Mouse (Mus musculus): ENCODE results near the gene Pml. TPM values are rescaled to one million over a fixed set of nuclear protein-coding genes. Genes with fewer than 3 reads are reported as not detected.

The Pml gene
- polyA plus RNA-seq, 1 experiment from 2014 or later: 7.1 TPM

DNA sequence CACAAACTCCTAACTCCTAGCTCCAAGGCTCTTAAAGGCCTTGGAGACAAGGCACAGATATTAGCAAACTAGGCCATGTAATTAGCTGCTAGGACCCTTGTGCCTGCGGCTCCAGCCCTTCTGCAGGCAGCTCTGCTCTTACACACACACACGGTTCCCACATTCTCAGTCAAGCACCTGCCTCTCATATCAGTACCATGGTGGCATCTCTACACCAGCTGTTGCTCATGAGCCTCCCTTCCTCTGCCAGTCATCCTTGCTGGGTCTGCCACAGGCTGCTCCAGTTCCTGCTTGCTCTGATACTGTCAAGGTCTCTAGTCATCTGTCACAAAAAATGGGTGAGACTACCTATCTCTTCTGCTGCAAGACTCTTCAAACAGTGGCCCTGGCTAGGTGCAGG is 25.2 kb downstream of the Pml start:
- Histone ChIP-seq H3K4me1 (no peaks in the 10 kb centered on the region), H3K36me3 (ENCODE audit: poor library complexity, severe bottlenecking) (peaks cover 31% of the 10 kb centered on the region)
- 93% methylated on average over 2 of the region's 2 CpGs for WGBS

DNA sequence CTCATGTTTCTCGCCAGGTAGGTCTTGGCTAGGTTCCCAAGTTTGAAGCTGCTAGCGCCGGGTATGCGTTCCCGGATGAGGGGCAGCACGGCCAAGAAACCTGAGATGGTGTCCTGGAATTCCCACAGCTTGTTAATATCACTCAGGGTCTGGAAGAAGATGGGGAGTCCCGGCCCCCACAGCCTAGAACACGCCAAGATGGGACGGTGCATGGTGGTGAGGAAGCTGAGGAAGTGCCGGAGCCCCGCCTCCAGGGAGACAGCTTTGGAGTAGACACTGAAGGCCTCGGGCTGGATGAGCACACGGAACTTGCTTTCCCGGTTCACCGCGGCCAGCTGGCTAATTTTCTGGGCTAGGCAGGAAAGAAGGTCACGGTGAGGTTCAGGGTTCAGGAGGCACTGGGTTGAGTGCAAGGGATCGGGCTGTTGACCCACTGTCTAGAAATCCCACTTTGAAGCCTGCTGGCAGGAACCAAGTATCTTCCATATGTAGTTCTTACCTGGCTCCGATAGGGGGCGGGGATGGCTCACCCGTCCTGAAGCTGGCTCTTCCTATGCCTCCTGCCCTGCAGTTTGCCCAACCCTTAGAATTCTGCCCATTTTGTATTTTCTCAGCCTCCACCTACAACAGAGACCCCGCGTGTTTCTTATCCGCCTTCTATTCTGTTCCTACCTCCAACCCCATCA is 29.2 kb downstream of the Pml start:
- no peak overlapping the region for H3K9ac ChIP-seq
- peaks cover 9% of the 10 kb centered on the region for H3K4me1 ChIP-seq
- H3K9me3 ChIP-seq (replicated peaks): no peaks in the 10 kb centered on the region
- H3K4me3 ChIP-seq: no peak overlapping the region
- ATAC-seq: no peak
- H3K27ac ChIP-seq: no peak overlapping the region
- no peaks in the 10 kb centered on the region for H3K27me3 ChIP-seq
- WGBS: 70% methylated on average over 24 of the region's 24 CpGs
- no peak overlapping the region for H3K4me2 ChIP-seq
- peaks cover 10% of the 10 kb centered on the region for H3K36me3 ChIP-seq (ENCODE audit: poor library complexity, severe bottlenecking)

More for the DNA sequence above, 25.2 kb downstream of the Pml start:
- no peak overlapping the region for H3K9ac ChIP-seq
- H3K9me3 ChIP-seq (replicated peaks): no peaks in the 10 kb centered on the region
- no peaks in the 10 kb centered on the region for H3K27me3 ChIP-seq
- no peak for ATAC-seq
- H3K4me2 ChIP-seq: no peak overlapping the region
- H3K27ac ChIP-seq: no peak overlapping the region
- no peak overlapping the region for H3K4me3 ChIP-seq

DNA sequence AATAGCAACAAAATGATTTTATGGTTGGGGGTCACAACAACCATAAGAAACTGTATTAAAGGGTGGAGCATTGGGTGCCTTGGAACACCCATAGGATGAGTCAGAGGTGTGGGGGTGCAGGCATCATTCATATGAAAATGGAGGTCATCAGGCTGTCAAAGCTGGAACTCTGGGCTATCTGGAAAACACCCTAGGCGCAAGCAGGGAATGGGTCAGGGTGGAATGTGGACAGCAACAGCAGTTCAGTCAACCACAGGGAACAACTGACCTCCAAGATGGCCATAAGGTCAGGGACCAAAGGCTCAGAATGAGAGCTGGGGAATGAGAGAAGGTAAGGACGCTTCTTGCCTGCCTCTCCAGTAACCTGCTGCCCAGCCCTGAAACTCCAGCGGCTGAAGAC is 31.0 kb downstream of the Pml start:
- Histone ChIP-seq H3K9ac (no peak overlapping the region), H3K9me3 (replicated peaks) (no peaks in the 10 kb centered on the region), H3K4me3 (no peak overlapping the region), H3K4me1 (peaks cover 24% of the 10 kb centered on the region), H3K27me3 (no peaks in the 10 kb centered on the region), H3K27ac (no peak overlapping the region), H3K36me3 (ENCODE audit: poor library complexity, severe bottlenecking) (peaks cover 10% of the 10 kb centered on the region), H3K4me2 (no peak overlapping the region)
- no peak for ATAC-seq
- 88% methylated on average over 3 of the region's 3 CpGs for WGBS

DNA sequence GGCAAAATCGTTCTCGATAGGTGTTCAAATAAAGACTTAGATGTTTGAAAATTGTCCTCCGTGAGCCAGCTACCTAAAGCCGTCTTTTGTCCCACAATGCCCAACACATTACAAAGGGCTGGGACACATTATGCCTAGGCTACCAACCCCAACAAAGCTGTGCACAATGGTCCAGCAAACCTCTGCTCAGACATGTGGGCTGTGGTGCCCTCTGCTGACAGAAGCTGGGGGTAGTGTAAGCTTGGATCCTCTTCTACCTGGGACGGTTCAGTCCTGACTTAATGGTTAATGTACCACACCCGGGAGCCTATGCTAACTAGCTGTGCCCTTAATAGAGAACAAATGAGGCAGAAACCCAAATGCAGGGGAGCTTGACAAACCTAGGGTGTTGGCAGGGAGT is 33.2 kb downstream of the Pml start:
- Histone ChIP-seq H3K36me3 (ENCODE audit: poor library complexity, severe bottlenecking) (peaks cover 7% of the 10 kb centered on the region), H3K4me3 (no peak overlapping the region), H3K9me3 (replicated peaks) (no peaks in the 10 kb centered on the region), H3K4me1 (peaks cover 27% of the 10 kb centered on the region), H3K27ac (no peak overlapping the region), H3K9ac (no peak overlapping the region), H3K4me2 (no peak overlapping the region), H3K27me3 (no peaks in the 10 kb centered on the region)
- 27% methylated on average over 6 of the region's 6 CpGs for WGBS
- peak; percentile 77 for ATAC-seq

DNA sequence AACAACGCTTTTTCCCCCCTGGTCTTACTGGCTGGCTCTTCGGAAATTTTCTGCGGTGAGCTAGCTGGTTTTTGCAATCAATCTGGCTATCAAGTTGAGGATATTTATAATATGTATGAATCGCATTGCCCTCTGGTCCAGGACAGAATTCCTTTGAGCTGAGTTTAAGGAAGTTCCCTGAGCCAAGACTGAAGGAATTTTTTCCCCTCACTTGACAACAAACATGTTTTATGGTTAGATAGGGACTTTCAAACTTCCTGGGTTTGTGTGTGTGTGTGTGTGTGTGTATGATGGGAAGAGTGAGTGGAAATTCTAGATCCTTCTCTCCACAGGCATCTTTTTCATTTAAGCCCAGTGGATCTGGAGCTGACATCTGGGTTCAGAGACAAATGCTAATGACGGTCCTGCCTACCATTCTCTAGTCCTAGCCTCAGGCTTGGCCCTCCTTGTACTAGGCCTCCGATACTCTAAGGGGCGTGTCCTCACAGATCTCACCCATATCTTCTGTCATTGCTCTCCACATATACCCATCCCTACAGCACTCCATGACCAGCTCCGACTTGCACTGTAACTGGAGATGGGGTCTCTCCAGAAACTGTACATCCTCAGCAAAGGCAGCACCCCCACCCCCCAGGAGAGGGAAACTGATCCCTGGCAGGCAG is 34.9 kb downstream of the Pml start:
- peaks cover 27% of the 10 kb centered on the region for H3K4me1 ChIP-seq
- no peak for ATAC-seq
- H3K36me3 ChIP-seq (ENCODE audit: poor library complexity, severe bottlenecking): peaks cover 2% of the 10 kb centered on the region
- H3K4me2 ChIP-seq: no peak overlapping the region
- no peaks in the 10 kb centered on the region for H3K27me3 ChIP-seq
- H3K9me3 ChIP-seq (replicated peaks): no peaks in the 10 kb centered on the region
- H3K27ac ChIP-seq: no peak overlapping the region
- H3K4me3 ChIP-seq: no peak overlapping the region
- no peak overlapping the region for H3K9ac ChIP-seq
- 65% methylated on average over 8 of the region's 8 CpGs for WGBS

DNA sequence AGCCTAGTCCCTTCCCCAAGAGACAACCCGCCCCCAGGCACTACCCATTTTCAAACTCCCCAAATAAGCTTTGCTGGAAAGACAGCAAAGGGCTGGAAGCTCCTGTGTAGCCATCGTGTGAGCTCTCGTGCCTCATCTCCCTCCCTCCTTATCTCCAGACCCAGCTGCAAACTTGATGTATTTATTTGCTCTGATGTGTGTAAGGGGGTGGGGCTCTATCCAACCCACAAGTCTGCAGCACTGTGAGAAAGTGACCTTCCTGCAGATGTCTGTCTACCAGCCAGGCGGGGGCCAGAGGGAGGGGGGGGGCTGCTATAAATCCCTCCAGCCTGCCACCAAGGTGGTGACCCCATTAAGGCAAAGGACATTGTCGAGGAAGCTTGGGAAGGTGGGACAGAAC is 35.7 kb downstream of the Pml start:
- Histone ChIP-seq H3K4me1 (peaks cover 27% of the 10 kb centered on the region), H3K4me2 (no peak overlapping the region), H3K27me3 (no peaks in the 10 kb centered on the region), H3K36me3 (ENCODE audit: poor library complexity, severe bottlenecking) (no peaks in the 10 kb centered on the region), H3K27ac (no peak overlapping the region), H3K9ac (no peak overlapping the region), H3K4me3 (no peak overlapping the region), H3K9me3 (replicated peaks) (no peaks in the 10 kb centered on the region)
- no peak for ATAC-seq
- WGBS: 39% methylated on average over 5 of the region's 5 CpGs

DNA sequence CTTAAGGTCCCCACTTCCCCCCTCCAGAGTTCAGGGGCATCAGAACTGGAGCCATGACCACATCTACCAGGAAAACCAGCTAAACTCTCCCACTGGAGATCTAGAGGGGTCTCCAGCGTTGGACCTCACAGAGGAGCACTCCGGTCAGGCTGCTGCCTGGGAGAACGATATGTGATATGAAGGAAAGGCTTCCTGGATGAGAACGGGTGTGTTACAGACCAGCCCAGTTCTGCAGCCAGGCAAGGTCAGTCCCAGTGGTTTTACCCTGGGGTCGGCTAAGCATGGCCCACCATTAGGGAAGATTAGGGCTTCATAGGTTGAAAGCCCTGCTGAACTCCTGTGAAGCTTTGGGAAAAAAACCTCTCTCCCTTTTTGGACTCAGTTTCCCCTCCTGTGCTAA is 36.2 kb downstream of the Pml start:
- no peak overlapping the region for H3K4me3 ChIP-seq
- H3K4me1 ChIP-seq: peaks cover 27% of the 10 kb centered on the region
- H3K27ac ChIP-seq: no peak overlapping the region
- no peaks in the 10 kb centered on the region for H3K9me3 ChIP-seq (replicated peaks)
- no peak overlapping the region for H3K4me2 ChIP-seq
- 80% methylated on average over 5 of the region's 5 CpGs for WGBS
- no peak overlapping the region for H3K9ac ChIP-seq
- no peaks in the 10 kb centered on the region for H3K27me3 ChIP-seq
- ATAC-seq: no peak
- no peaks in the 10 kb centered on the region for H3K36me3 ChIP-seq (ENCODE audit: poor library complexity, severe bottlenecking)

DNA sequence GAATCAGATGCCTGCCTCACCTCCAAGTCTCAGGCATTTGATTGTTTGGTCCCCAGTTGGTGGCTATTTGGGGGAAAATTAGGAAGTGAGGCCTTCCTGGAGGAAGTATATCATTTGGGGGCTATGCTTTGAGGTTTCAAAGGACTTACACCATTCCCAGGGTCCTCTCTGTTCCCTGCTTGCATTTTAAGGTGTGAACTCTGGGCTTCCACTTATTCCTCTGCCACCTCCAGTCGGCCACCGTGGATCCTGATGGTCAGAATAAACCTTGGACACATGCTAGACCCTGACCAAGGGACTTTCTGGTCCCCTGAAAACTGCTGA is 39.3 kb downstream of the Pml start:
- H3K4me3 ChIP-seq: no peak overlapping the region
- no peak for ATAC-seq
- no peaks in the 10 kb centered on the region for H3K36me3 ChIP-seq (ENCODE audit: poor library complexity, severe bottlenecking)
- H3K9me3 ChIP-seq (replicated peaks): no peaks in the 10 kb centered on the region
- H3K4me1 ChIP-seq: peaks cover 39% of the 10 kb centered on the region
- H3K4me2 ChIP-seq: no peak overlapping the region
- H3K27ac ChIP-seq: no peak overlapping the region
- no peak overlapping the region for H3K9ac ChIP-seq
- H3K27me3 ChIP-seq: no peaks in the 10 kb centered on the region
- 88% methylated on average over 2 of the region's 2 CpGs for WGBS

DNA sequence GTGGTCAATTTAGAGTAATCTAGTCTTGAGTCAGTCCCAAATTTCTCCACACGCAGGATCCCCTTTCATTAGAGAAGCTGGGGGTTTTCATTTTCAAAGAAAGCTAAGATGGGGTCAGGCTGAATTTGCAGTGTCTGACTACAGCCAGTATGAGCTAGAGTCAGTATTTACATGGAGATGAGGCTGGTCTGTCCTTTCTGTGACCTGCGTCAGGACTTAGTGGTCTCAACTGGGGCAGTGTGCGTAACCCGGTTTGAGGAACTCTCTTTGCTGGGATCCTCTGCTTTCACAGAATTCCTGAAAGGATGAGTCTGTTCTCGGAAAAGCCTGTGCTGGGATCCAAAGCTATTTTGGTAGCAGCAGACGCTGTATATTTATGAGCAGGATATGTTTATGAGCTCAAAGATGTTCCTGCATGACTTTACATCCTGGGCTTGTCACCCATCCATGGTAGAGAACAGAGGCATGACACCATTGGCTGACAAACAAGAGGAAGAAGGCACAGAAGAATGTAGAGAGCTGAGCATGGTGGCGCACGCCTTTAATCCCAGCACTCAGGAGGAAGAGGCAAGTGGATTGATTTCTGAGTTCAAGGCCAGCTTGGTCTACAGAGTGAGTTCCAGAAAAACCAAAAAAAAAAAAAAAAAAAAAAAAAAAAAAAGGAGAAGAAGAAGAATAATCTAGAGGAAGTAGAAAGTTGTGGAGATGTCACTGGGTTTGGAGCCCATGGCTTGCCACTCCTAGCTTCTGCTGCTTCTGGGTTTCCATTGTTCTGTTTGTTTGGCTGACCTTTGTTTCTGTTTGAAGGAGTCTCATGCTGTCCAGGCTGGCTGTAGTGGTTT is 39.9 kb downstream of the Pml start:
- Histone ChIP-seq H3K36me3 (ENCODE audit: poor library complexity, severe bottlenecking) (no peaks in the 10 kb centered on the region), H3K9ac (no peak overlapping the region), H3K4me1 (peaks cover 41% of the 10 kb centered on the region), H3K4me2 (no peak overlapping the region), H3K27me3 (no peaks in the 10 kb centered on the region), H3K9me3 (replicated peaks) (no peaks in the 10 kb centered on the region), H3K4me3 (no peak overlapping the region), H3K27ac (no peak overlapping the region)
- ATAC-seq: no peak
- 82% methylated on average over 8 of the region's 8 CpGs for WGBS

DNA sequence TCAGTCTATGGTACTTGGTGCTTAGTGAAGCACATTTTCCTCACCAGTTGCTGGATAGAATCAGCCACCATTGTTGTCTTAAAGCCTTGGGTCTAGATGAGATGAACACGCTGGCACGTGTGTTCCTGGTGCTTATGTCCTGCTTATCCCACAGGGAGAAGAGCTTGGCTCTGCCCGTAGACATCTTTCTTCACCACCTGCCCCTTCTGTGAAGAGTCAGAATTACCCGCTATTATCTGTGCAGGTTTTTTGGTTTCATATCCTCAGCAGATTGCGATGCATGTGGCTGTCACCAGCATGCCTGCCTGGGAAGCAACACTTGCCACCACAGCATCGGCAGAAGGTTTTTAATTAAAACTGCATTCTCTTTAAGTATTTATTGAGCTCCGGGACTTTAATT is 43.6 kb downstream of the Pml start:
- Histone ChIP-seq H3K27ac (peak overlapping the region; percentile 93), H3K36me3 (ENCODE audit: poor library complexity, severe bottlenecking) (no peaks in the 10 kb centered on the region), H3K4me2 (peak overlapping the region; percentile 75), H3K4me1 (peaks cover 55% of the 10 kb centered on the region), H3K27me3 (peaks cover 29% of the 10 kb centered on the region), H3K4me3 (peak overlapping the region; percentile 8; the same call in 1 of the 2 replicates), H3K9me3 (replicated peaks) (no peaks in the 10 kb centered on the region), H3K9ac (peak overlapping the region; percentile 37; the same call in 1 of the 2 replicates)
- ATAC-seq: no peak
- WGBS: 66% methylated on average over 7 of the region's 7 CpGs

DNA sequence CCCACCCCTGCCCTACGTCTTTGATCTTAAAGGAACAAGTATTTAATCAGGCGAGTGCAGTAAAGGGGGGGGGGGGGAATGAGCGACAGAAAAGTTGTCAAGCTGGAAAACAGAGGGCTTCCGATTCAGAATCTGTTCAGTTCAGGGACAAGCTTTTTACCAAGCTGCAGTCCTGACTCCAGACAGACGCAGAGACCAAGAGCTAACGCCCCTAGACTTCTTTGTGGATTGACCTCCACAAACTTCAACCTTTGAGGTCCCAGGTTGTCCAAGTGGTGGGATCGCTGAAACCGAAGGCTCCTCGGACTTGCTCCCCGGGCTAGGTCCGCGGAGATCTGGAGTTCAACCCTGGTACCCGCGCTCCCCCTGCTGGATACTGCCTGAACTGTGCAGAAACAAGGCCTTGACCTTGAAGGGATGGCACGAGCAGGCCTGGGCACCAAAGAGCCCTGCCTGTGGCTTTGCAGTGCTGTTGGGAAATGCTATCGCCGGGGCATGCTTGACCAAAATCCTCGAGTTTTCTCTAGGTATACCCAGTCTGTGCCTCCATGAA is 45.1 kb downstream of the Pml start:
- peak; percentile 52; the same call in 1 of the 2 replicates for ATAC-seq
- peak overlapping the region; percentile 93 for H3K27ac ChIP-seq
- 3% methylated on average over 18 of the region's 18 CpGs for WGBS
- H3K36me3 ChIP-seq (ENCODE audit: poor library complexity, severe bottlenecking): no peaks in the 10 kb centered on the region
- H3K4me1 ChIP-seq: peaks cover 65% of the 10 kb centered on the region
- peaks cover 44% of the 10 kb centered on the region for H3K27me3 ChIP-seq
- no peaks in the 10 kb centered on the region for H3K9me3 ChIP-seq (replicated peaks)
- peak overlapping the region; percentile 75 for H3K4me2 ChIP-seq
- H3K9ac ChIP-seq: peak overlapping the region; percentile 75
- H3K4me3 ChIP-seq: peak overlapping the region; percentile 44
